Mouse (Mus musculus) kidney, adult 2 months (tissue): ENCODE results near the gene Coq10a. TPM values are rescaled to one million over a fixed set of nuclear protein-coding genes. Genes with fewer than 3 reads are reported as not detected.

Experiments used
- DNase-seq: peaks from one replicate; pipeline ENCODE4 v3.0.0; 2021
- H3K27ac ChIP-seq: fragments of 200-500 bp; 2 replicates; pipeline ENCODE4 v1.5.1; 2012; ENCODE audit warnings: low read depth, low read length, control low read depth, inconsistent platforms; ENCODE audit not compliant: insufficient read depth
- H3K27me3 ChIP-seq: fragments of 200-500 bp; replicated peaks from 2 replicates; pipeline ENCODE4 v1.6.1; 2012; ENCODE audit warnings: mild to moderate bottlenecking, moderate library complexity, low read length, inconsistent platforms; ENCODE audit not compliant: control insufficient read depth, insufficient read depth
- H3K36me3 ChIP-seq: fragments of 200-500 bp; 2 replicates; pipeline ENCODE4 v1.6.1; 2012; ENCODE audit warnings: mild to moderate bottlenecking, moderate library complexity, low read length, inconsistent platforms; ENCODE audit not compliant: control insufficient read depth, insufficient read depth
- H3K4me1 ChIP-seq: fragments of 200-500 bp; 2 replicates; pipeline ENCODE4 v1.6.1; 2011; ENCODE audit warnings: low read length; ENCODE audit not compliant: control insufficient read depth, insufficient read depth
- H3K4me3 ChIP-seq: fragments of 200-500 bp; 2 replicates; pipeline ENCODE4 v1.5.1; 2011; ENCODE audit warnings: mild to moderate bottlenecking, low read depth, low read length, control low read depth; ENCODE audit not compliant: insufficient read depth
- CTCF ChIP-seq: fragments of 200-500 bp; conservative IDR thresholded peaks from 2 replicates; pipeline ENCODE4 v1.5.1; 2011; ENCODE audit warnings: low read depth, mild to moderate bottlenecking, control low read depth, low read length, moderate library complexity, mixed read lengths; ENCODE audit not compliant: insufficient read depth, insufficient read length
- POLR2A ChIP-seq: fragments of 200-500 bp; IDR thresholded peaks from one replicate; pipeline ENCODE4 v1.6.1; 2011; ENCODE audit warnings: low read depth, low read length, control low read depth
- WGBS: fragments of 180-500 bp; shearing (Covaris S2); methylation state at CpG from one replicate; pipeline ENCODE4 v1.1.7; 2018; 5-methylcytosine and 5-hydroxymethylcytosine counted together
- polyA plus RNA-seq: library from polyadenylated mRNA; depleted of rRNA; stranded (reverse); fragments of >200 nt; gene quantifications from 2 replicates; pipeline ENCODE4 v1.2.3, GENCODE M21; 2012

Coq10a gene
- polyA plus RNA-seq, 1 experiment = 58.7 TPM

GRCm38 (mm10) chr10:128376099-128376454 is 7.3 kb upstream of the Coq10a start:
- peaks cover 12% of the 10 kb centered on the region for H3K4me1 ChIP-seq
- H3K27me3 ChIP-seq = no peaks in the 10 kb centered on the region
- 52% methylated on average over 4 of the region's 4 CpGs for WGBS
- peak overlapping the region; percentile 90; the same call in 1 of the 2 replicates for H3K27ac ChIP-seq
- DNase-seq = no peak
- no peaks in the 10 kb centered on the region for H3K36me3 ChIP-seq
- peak overlapping the region; percentile 73; the same call in 1 of the 2 replicates for H3K4me3 ChIP-seq
- TF ChIP-seq CTCF (no peak), POLR2A (no peak)

- Histone ChIP-seq H3K27me3 (no peaks in the 10 kb centered on the region), H3K27ac (no peak overlapping the region)
Observed at GRCm38 (mm10) chr10:128374393-128374792, 5.6 kb upstream of the Coq10a start.

GRCm38 (mm10) chr10:128372989-128373748 is 4.4 kb upstream of the Coq10a start:
- no peak for DNase-seq
- WGBS = 55% methylated on average over 6 of the region's 6 CpGs

More at GRCm38 (mm10) chr10:128374393-128374792, 5.6 kb upstream of the Coq10a start:
- 85% methylated on average over 6 of the region's 6 CpGs for WGBS
- Histone ChIP-seq H3K4me3 (no peak overlapping the region), H3K4me1 (peaks cover 16% of the 10 kb centered on the region), H3K36me3 (no peaks in the 10 kb centered on the region)
- no peak for DNase-seq
- peak; percentile 46 for TF ChIP-seq CTCF
- TF ChIP-seq POLR2A = no peak

GRCm38 (mm10) chr10:128372142-128372541 is 3.3 kb upstream of the Coq10a start:
- Histone ChIP-seq H3K4me1 (peaks cover 16% of the 10 kb centered on the region), H3K4me3 (no peak overlapping the region), H3K27me3 (no peaks in the 10 kb centered on the region), H3K36me3 (no peaks in the 10 kb centered on the region), H3K27ac (no peak overlapping the region)
- TF ChIP-seq CTCF (peak; percentile 15; the same call in 1 of the 2 replicates), POLR2A (no peak)
- 76% methylated on average over 5 of the region's 5 CpGs for WGBS
- no peak for DNase-seq

More at GRCm38 (mm10) chr10:128372989-128373748, 4.4 kb upstream of the Coq10a start:
- H3K4me1 ChIP-seq = peaks cover 15% of the 10 kb centered on the region
- TF ChIP-seq CTCF (no peak), POLR2A (no peak)
- no peak overlapping the region for H3K4me3 ChIP-seq
- no peaks in the 10 kb centered on the region for H3K36me3 ChIP-seq
- H3K27me3 ChIP-seq = no peaks in the 10 kb centered on the region
- H3K27ac ChIP-seq = no peak overlapping the region

- H3K4me1 ChIP-seq = peaks cover 10% of the 10 kb centered on the region
- H3K27ac ChIP-seq = peak overlapping the region; percentile 17; the same call in 1 of the 2 replicates
- no peaks in the 10 kb centered on the region for H3K27me3 ChIP-seq
- H3K4me3 ChIP-seq = no peak overlapping the region
- no peak for DNase-seq
- no peaks in the 10 kb centered on the region for H3K36me3 ChIP-seq
- 29% methylated on average over 4 of the region's 4 CpGs for WGBS
- no peak for TF ChIP-seq POLR2A
Observed at GRCm38 (mm10) chr10:128370601-128371000, 1.8 kb upstream of the Coq10a start.

- Histone ChIP-seq H3K27me3 (no peaks in the 10 kb centered on the region), H3K36me3 (no peaks in the 10 kb centered on the region), H3K4me3 (no peak overlapping the region), H3K27ac (no peak overlapping the region), H3K4me1 (peaks cover 10% of the 10 kb centered on the region)
- TF ChIP-seq POLR2A (no peak), CTCF (no peak)
- WGBS = 78% methylated on average over 6 of the region's 6 CpGs
- no peak for DNase-seq
Observed at GRCm38 (mm10) chr10:128370021-128370420, 1.2 kb upstream of the Coq10a start.

- TF ChIP-seq POLR2A (no peak), CTCF (no peak)
- peaks cover 10% of the 10 kb centered on the region for H3K4me1 ChIP-seq
- peak overlapping the region; percentile 54 for H3K27ac ChIP-seq
- H3K27me3 ChIP-seq = no peaks in the 10 kb centered on the region
- H3K36me3 ChIP-seq = no peaks in the 10 kb centered on the region
- 0 out of 2 replicates have a peak overlapping the region, but pooled peaks have one; percentile 75 for H3K4me3 ChIP-seq
- DNase-seq = no peak
- WGBS = 87% methylated on average over 6 of the region's 6 CpGs
Observed at GRCm38 (mm10) chr10:128369599-128369998, 802 bp upstream of the Coq10a start.
